Mouse (Mus musculus) R1 (cell line): ENCODE data around the gene Armc12.

Experiments
- DNase-seq: peaks from one replicate; pipeline ENCODE4 v3.0.0-alpha.2; 2018; ENCODE audit warnings: low read depth, low spot score

The Armc12 gene

DNA sequence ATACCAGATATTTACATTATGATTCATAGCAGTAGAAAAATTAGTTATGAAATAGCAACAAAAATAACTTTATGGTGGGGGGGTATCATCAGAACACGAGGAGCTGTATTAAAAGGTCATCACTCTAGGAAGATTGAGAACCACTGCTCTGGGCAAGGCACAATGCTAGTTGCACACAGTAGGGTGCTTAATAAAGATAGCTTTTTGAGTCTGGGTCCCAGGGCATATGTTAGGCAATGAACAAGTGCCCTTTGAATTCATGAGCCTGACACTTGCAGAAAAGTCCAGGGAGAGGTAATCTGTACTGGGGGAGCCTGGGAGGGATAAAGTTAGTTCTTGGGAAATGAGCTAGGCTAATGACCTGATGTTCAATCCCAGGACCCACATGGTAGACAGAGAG, 17.3 kb upstream of the Armc12 start:
- no peak for DNase-seq

- DNase-seq = no peak
Measured at GRCm38 (mm10) chr17:28513844-28514243, 16.8 kb upstream of the Armc12 start.

DNA sequence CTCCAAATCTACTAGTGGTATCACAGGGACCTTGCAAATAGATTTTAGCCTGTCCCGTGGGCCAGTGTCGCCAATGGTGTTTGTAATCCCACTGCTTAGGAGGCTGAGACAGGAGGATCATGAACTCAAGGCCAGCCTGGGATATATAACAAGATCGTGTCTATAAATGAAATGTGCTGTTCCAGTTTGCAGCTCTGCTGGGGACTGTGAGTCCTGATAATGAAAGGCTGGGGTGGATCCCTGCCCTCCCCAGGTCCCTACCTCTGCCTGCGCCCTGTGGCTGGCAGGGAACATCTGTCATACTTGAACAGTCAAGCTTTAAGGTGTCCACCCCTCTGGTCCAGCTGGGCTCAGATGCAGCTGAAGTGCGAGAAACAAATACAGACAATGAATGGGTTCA, 16.1 kb upstream of the Armc12 start:
- no peak for DNase-seq

- DNase-seq = no peak
Measured at GRCm38 (mm10) chr17:28515431-28516341, 14.9 kb upstream of the Armc12 start.

GRCm38 (mm10) chr17:28516881-28517280, 13.7 kb upstream of the Armc12 start:
- no peak for DNase-seq

- peak; percentile 82 for DNase-seq
Measured at GRCm38 (mm10) chr17:28517441-28517955, 13.1 kb upstream of the Armc12 start, which contains the start of gene Fkbp5. Gene Fkbp5, minus strand, starts transcription at chr17:28517527.

DNA sequence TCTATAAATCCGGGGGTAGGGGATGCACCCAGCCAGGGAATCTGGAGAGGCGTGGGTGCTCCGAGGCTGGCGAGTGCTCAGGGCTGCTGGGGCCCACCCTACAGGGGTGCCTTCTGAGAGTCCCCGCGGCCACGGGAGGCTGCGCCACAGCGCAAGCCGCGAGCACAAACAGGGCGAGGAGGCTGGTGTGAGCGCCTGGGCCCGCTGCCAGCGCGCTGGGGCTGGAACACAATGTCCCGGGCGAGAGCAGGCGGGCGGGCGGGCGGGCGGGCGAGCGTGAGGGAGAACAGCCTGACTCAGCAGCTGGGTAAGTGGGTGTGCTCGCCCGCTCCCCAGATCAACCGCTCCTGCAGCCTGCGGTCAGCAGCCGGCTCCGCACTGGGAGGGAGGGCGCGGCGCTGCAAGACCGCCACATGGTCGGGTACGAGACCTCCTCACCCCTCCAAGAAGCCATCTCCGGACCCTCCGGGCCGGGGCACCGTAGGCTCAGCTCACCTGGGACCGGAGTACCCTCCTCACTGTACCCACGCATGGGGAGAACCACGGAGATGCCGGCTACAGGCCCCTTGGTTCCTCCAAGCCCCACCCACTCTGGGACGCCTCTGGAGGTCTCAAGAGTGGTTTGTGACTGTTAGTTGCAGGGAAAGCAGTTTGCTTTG, 12.5 kb upstream of the Armc12 start:
- peak; percentile 70 for DNase-seq

- DNase-seq = no peak
Measured at GRCm38 (mm10) chr17:28518615-28519071, 12.0 kb upstream of the Armc12 start.

DNA sequence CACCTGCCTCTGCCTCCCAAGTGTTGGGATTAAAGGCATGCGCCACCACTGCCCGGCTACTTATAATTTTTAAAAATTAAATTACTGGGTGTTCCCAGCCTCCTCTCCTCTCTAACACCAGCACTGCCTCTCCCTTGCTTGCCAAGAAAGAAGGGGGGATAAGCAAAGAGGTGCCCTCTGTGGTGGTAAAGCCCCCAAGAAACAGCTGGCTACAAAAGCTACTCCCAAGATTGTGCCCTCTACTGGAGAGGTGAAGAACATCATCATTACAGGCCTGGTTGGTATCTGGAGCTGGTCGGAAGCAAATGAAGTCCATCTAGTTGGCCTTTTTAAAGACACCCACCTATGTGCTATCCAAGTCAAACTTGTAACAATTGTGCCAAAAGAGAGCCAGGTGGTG, 10.8 kb upstream of the Armc12 start:
- DNase-seq = peak; percentile 44

DNA sequence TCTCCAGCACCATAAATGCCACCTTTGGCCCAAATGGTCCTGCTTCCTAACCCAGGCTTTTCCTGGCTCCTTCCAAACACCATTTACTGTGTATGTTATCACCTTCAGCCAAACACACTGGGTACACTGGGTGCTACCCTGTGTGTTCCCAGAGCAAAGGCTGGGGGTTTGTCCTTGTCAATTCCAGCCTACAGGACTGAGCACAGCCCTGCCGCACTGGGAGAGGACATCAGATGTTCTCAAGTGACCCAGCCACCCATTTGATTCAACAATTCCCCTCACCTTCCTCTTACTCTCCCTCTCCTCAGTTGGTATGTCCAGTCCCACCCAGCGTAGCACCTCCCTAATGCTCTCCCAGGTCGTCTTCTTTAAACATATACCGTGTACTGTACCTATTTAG, 10.0 kb upstream of the Armc12 start:
- no peak for DNase-seq

DNA sequence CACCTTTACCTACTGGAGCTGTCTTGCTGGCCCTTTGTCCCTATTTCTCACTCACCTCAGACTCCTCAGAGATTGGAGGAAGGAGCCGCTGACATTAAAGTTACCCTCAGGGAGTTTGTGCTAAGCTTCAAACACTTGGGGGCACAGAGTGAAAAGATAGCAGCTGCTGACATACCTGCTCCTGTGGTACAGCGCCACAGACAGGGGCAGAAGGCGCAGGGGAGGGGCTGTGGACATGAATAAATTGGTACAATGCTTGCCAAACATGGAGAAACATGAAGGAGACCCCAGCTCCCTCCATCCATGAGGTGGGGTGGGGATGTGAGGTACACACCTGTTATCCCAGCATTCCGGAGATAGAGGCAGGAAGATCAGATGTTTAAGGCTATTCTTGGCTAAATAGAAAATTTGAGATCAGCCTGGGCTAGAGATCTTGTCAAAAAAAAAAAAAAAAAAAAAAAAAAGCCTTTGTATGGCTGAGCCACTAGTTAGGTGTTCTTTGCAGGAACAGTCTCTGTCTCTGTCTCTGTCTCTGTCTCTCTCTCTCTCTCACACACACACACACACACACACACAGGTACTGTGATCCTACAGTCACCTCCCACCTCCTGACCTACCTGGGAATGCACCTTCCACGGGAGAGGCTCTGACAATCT, 9.4 kb upstream of the Armc12 start:
- DNase-seq = no peak

GRCm38 (mm10) chr17:28521920-28522319, 8.7 kb upstream of the Armc12 start:
- DNase-seq = no peak

GRCm38 (mm10) chr17:28522623-28523354, 7.8 kb upstream of the Armc12 start:
- DNase-seq = peak; percentile 94

GRCm38 (mm10) chr17:28523355-28524008, 7.1 kb upstream of the Armc12 start:
- DNase-seq = peak; percentile 72

DNA sequence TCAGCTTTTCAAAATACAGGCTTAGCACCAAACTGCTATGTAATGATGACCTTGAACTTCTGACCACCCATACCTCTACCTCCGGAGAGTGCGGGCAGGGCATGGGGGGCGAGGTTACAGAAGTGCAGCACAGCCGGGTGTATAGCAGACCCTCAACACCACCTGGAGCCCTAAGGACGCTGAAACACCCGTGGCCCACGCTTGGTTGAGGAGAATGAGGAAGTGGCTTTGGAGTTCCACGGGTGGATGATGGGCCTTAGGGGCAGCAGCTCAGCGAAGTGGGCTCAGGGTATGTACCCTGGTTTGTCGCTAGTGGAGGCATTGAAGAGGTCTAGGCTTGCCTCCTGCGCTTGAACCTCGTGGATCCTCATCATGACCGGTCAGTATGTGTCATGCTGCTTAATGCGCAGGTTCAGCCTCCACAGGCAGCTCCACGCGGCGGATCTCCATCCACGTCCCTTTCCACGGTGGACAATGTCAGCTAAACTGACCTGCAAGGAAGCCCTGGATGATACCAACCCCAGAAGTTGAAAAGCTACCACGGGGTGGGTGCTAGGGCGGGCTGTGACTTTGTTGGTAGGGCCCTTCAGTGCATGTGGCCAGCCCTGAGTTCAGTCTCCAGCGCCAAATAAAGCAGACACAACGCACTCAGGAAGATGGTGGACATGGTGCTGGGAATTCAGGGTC, 6.5 kb upstream of the Armc12 start:
- DNase-seq = peak; percentile 39

GRCm38 (mm10) chr17:28524831-28525430, 5.7 kb upstream of the Armc12 start:
- DNase-seq = no peak

DNA sequence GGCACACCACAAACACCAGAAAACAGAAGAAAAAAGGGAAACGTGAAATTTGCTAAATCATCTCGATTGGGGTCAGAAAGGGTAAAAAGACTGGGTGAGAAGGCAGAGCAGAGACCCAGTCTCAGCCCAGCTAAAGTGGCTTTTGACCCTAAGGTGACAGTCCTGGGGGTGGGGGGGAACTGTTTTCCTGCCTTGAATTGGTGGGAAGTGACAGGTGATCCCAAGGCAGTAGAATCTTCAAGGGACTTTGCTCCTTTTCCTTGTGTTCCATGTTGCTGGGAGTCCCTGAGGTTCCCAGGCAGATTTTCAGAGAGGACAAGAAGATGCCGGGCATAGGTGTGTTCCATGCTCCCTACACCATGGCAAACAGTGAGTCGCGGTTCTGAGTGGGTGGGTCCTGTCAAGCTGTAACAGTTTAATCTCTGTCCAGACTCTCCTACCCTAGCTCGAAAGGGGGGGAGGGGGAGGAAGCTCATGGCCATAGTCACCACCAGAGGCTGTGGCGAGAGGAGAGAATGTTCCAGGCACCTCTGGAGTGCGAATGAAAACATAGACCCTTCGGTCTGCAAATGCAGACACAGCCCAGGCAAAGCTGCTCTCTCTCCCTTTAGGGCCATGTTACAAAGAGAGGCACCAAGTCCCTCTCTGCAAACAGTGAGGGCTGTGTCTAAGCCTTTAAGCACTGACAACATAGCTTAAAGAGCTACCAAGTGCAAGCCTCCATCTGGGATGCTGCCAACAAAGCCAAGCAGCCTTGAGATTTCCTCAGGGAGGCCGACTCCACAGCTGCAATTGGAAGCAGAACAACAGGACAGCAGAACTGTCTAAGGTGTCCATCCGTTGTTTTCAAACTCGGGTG, 3.2 kb upstream of the Armc12 start:
- DNase-seq = no peak

DNA sequence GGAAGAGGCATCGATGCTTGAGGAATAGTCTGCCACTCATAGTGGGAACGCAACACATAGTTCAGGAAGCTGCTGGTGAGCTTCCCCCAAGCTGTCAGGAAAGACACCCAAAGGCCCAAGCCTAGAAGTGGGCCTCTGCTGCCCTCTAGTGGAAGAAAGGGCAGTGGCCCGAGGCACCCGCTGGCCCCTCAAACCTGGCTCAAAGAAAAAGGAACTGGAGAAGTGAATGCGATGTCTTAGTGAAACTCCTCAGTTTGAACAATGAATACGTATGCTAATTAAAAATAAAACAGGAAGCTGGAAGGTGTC, 2.6 kb upstream of the Armc12 start:
- DNase-seq = peak; percentile 72

- DNase-seq = peak; percentile 82
Measured at GRCm38 (mm10) chr17:28529116-28529515, 1.5 kb upstream of the Armc12 start.
